Mouse (Mus musculus) erythroblast, embryonic 14.5 days (primary cell): ENCODE data around the gene Fcrla.

Source experiments
- GATA1 ChIP-seq: IDR thresholded peaks from 2 replicates; pipeline ENCODE4 v1.6.1; 2012; ENCODE audit warnings: low read length, inconsistent platforms, mixed read lengths
- TAL1 ChIP-seq: IDR thresholded peaks from 3 replicates; pipeline ENCODE4 v1.6.1; 2012; ENCODE audit warnings: low read length, inconsistent platforms, mixed read lengths

DNA sequence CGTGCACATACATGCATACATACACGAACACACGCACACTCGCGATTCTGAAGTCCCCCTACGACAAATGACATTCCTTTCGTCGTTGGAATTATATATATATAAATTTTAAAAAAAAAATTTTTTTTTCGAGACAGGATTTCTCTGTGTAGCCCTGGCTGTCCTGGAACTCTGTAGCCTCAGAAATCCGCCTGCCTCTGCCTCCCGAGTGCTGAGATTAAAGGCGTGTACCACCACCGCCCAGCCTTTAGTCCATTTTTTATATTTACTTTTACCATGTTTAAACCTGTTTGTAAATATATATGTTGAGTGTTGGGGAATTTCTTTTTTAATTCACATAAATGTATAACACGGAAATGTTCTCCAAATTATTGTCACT lies 58.5 kb downstream of the Fcrla start:
- no peak for TF ChIP-seq TAL1
- no peak for TF ChIP-seq GATA1
